10 mouse cellular contexts compared by ENCODE assay signal in the genomic region with DNA sequence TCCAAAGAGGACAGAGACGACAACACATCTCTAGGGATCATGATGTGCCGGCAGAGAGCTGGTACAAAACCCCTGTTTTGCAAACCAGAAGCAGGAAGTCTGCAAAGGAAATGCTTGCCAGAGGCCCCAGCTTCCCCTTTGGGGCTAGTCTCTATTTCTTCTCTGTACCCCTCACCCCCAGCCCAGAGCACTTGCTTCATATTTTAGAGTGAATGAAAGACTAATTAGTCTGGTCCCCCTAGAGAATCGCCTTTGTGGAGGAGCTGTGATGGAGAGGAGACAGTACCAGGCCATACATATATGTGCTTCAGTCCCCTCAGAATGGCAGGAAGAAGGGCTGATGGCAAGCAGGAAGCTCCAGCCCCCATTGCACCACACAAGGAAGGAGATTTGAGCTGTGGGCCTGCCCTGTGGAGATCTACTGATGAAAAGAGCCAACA. TPM values are rescaled to one million over a fixed set of nuclear protein-coding genes. Genes with fewer than 3 reads are reported as not detected.
DNase-seq lines count a peak whose midpoint lies in the region; ATAC-seq and TF ChIP-seq lines count a peak whose summit lies in the region.
"Had no signal": no experiment of that assay in that cellular context is flagged by ENCODE, and none has a peak within 500 bp of the region (broad histone marks: within the 10 kb centered on the region; RNA-seq: fewer than 3 reads in every experiment).

No protein-coding gene starts in this region.

- no peak overlapping the region; the same call in 1 of the 2 replicates for H3K4me3 ChIP-seq in gastrocnemius, adult 2 months
- H3K4me3 ChIP-seq in midbrain, embryonic 13.5 days (replicated peaks): no peak overlapping the region
- no peak overlapping the region for H3K4me3 ChIP-seq in midbrain, embryonic 10.5 days
- H3K4me3 ChIP-seq in macrophage (ENCODE audit: inconsistent target): peak overlapping the region; percentile 26
- H3K4me3 ChIP-seq: hindbrain, embryonic 10.5 days had no signal

- no peaks in the 10 kb centered on the region for H3K9me3 ChIP-seq in midbrain, embryonic 13.5 days
- H3K9me3 ChIP-seq in midbrain, embryonic 10.5 days (replicated peaks): no peaks in the 10 kb centered on the region
- H3K9me3 ChIP-seq: hindbrain, embryonic 10.5 days had no signal

- peaks cover 94% of the 10 kb centered on the region for H3K79me2 ChIP-seq in macrophage (ENCODE audit: inconsistent target)

- 63% methylated on average over 3 of the region's 3 CpGs for WGBS in midbrain, embryonic 13.5 days
- WGBS in midbrain, embryonic 10.5 days: 86% methylated on average over 3 of the region's 3 CpGs
- 2% methylated on average over 3 of the region's 3 CpGs for WGBS in macrophage (ENCODE audit: missing documents)

- intact Hi-C loops in gastrocnemius, adult 2 months (cut with DNase I): no loop called here

- no peaks in the 10 kb centered on the region for H3K36me3 ChIP-seq in midbrain, embryonic 13.5 days
- H3K36me3 ChIP-seq in midbrain, embryonic 10.5 days: peaks cover 38% of the 10 kb centered on the region
- no peaks in the 10 kb centered on the region for H3K36me3 ChIP-seq in macrophage (ENCODE audit: inconsistent target)

- DNase-seq in gastrocnemius, adult 2 months: peak; percentile 34
- no peak for DNase-seq in gastrocnemius, postnatal 10 days
- no peak for DNase-seq in midbrain, embryonic 10.5 days (ENCODE audit: low spot score)
- DNase-seq in thymus, postnatal 36 days: peak; percentile 71 to 72
- DNase-seq in ovary, adult 18-20 months (ENCODE audit: low spot score): no peak
- DNase-seq in kidney, adult 18-20 months: no peak
- DNase-seq: adrenal gland, adult 8-10 months had no signal

- TF ChIP-seq CTCF in gastrocnemius, adult 2 months (IDR thresholded peaks at IDR 0.05): no peak

- H3K27me3 ChIP-seq in midbrain, embryonic 13.5 days: no peaks in the 10 kb centered on the region
- no peaks in the 10 kb centered on the region for H3K27me3 ChIP-seq in midbrain, embryonic 10.5 days (ENCODE audit: low read depth, poor library complexity, severe bottlenecking)

- H3K27ac ChIP-seq in gastrocnemius, adult 2 months: peak overlapping the region; percentile 67
- H3K27ac ChIP-seq in midbrain, embryonic 13.5 days: 0 out of 2 replicates have a peak overlapping the region, but pooled peaks have one; percentile 1
- no peak overlapping the region for H3K27ac ChIP-seq in midbrain, embryonic 10.5 days (replicated peaks)
- H3K27ac ChIP-seq in macrophage: peak overlapping the region; percentile 99

- no peaks in the 10 kb centered on the region for H3K4me1 ChIP-seq in midbrain, embryonic 13.5 days (replicated peaks)
- peaks cover 18% of the 10 kb centered on the region for H3K4me1 ChIP-seq in midbrain, embryonic 10.5 days

- no peak overlapping the region for H3K4me2 ChIP-seq in midbrain, embryonic 13.5 days (replicated peaks)

- no peak overlapping the region for H3K9ac ChIP-seq in midbrain, embryonic 13.5 days (replicated peaks)

- ATAC-seq in midbrain, embryonic 13.5 days: no peak

RNA-seq across cellular contexts. Expression of a gene that starts 10.7 kb away (rescaled TPM):
- 1 to 10 TPM; 3.5 to 6.8 TPM for total RNA-seq in gastrocnemius, adult 2 months (2021)
- total RNA-seq in gastrocnemius, postnatal 10 days (2021): 10 to 100 TPM; 16.1 to 22.0 TPM
- polyA plus RNA-seq in midbrain, embryonic 13.5 days (2015; fragmentation: Nextera tagmentation; extraction: Ambion mirVana): 28.0 and 29.6 TPM in 2 replicates
- 28.6 and 34.2 TPM in 2 replicates for polyA plus RNA-seq in midbrain, embryonic 10.5 days (2016; fragmentation: Nextera tagmentation; extraction: Ambion mirVana)
- total RNA-seq in macrophage (2018; cell fraction: chromatin; rRNA removed): 100 to 1,000 TPM in 15 of 26 experiments, 10 to 100 TPM in 11; 23.3 to 256 (median 125) TPM
- total RNA-seq in macrophage (2018; cell fraction: cytosol; rRNA removed): 100 to 1,000 TPM in 11 of 26 experiments, 10 to 100 TPM in 15; 49.1 to 135 (median 96.8) TPM
- 100 to 1,000 TPM in 10 of 26 experiments, 10 to 100 TPM in 16; 41.2 to 213 (median 88.6) TPM for total RNA-seq in macrophage (2018; cell fraction: nucleus; rRNA removed)
- 73.9 to 95.6 TPM (median 92.2 TPM) in 3 replicates for polyA plus RNA-seq in macrophage (2018)

Comparison
In these comparisons a context has a peak if more than half of its experiments do, and no peak if none do; other contexts are left out.
1. DNase-seq: peak in gastrocnemius, adult 2 months (single experiment) and thymus, postnatal 36 days (2 of 2); none in gastrocnemius, postnatal 10 days (single experiment), midbrain, embryonic 10.5 days (single experiment), ovary, adult 18-20 months (single experiment) and kidney, adult 18-20 months (single experiment).